Mouse (Mus musculus) fat pad, adult 2 months (tissue): ENCODE results near the gene Csnk2a1.

Source experiments
- DNase-seq: peaks from one replicate; pipeline ENCODE4 v3.0.0-alpha.2; 2011; ENCODE audit warnings: low read depth, low spot score; ENCODE audit errors: extremely low read depth

Csnk2a1 gene

DNA sequence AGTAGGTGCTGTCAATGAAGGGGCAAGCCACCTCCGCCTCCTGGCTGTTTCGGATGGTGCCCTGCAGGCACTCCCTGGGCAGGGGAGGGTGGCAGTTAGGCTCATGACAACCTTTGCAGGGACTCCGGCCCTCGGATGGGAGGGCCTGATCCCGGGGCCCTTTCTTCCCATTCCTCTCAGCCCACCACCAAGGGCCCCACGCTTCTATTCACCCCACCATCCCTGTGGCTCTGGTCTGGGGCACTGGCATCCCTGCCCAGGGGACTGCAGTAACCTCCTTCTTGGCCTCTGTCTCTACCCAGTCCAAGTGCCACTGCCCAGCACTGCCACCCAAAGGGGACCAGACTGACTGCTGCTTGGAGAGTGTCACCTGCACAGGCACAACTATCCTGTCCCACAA, 95.6 kb downstream of the Csnk2a1 start:
- no peak for DNase-seq

DNA sequence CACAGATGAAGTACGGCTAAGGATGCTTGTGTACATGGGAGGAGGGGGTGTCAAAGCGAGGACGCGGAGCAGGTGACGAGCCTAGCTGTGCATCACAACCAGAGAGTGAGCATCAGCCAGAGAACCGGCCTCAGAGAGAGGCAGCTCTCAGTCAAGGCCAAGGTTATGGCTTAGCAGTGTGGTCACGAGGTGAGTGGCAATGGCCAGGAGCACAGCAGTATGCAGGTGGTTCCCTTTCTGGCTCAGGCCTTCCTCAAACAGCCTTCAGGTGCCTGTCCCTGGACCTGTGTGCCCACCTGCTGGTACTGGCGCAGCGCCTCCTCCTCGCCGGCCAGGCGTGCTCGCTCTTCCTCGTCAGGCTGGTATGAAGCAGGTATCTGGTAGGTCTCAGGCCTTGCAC, 97.3 kb downstream of the Csnk2a1 start:
- no peak for DNase-seq

DNA sequence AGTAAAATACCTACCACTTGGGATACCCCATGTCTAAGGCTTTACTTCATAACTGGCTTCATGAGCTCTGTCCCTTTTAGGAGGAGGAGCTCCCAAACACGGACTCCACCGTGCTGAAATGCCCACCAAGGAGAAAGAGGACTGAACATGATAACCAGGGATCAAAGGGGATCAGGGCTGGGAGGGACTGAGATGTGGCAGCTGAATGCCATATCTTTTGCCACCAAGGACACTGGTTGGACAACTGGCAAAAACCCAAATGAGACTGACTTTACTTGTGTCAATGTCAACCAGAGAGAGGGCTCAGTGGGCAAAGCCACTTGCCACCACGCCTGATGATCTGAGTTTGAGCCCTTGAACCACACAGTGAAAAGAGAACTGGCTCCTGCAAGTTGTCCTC, 98.2 kb downstream of the Csnk2a1 start:
- DNase-seq, result no peak

DNA sequence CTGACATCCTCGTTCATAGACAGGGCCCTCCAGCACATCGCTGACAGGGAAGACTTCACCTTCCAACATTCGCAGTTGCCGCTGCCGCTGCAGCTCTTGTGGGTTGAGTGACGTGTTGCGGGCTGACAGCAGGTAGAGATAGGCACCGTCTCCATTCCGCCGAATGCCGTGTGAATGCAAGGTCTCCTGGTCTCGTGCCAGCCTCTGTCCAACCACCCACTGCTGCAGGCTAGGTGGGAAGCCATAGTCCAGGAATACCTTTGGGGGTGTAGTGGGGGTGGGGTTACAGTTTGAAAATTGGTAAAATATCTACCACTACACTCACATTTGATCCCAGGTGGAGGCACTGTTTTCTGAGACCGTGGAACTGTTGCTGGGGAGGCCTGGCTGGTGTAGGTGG, 99.5 kb downstream of the Csnk2a1 start:
- DNase-seq, result no peak

DNA sequence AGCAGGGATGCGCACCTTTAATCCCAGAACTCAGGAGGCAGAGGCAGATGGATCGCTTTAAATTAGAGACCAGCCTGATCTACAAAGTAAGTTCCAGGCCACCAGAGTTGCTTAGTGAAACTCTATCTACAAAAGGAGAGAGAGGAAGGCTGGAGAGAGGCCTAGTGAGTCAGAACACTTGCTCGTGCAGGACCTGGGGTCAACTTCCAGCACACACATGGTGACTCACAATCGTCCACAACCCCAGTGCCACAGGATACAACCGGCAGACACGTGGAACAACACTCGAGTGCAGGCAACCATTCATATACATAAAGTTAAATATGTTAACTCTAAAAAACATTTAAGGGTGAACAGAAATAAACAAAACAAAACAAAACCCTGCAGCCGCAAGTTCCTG, 100.0 kb downstream of the Csnk2a1 start:
- DNase-seq, result no peak

DNA sequence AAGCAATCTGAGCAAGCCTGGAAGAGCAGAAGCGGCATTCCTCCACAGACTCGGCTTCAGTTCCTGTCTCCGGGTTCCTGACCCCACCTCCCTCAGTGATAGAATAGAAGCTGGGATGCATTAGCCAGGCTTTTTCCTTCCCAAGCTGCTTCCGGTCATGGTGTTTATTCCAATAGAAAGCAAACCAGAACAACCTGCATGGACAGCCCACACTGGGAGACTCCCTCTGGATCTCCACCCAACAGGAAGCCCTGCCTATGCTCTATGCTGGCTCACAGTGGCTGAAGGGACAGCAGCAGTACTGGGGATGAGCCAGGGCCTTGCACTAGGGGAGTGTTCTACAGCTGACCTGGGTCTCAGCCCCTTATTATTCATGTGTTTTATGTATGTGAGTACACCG, 101.3 kb downstream of the Csnk2a1 start:
- no peak for DNase-seq

DNA sequence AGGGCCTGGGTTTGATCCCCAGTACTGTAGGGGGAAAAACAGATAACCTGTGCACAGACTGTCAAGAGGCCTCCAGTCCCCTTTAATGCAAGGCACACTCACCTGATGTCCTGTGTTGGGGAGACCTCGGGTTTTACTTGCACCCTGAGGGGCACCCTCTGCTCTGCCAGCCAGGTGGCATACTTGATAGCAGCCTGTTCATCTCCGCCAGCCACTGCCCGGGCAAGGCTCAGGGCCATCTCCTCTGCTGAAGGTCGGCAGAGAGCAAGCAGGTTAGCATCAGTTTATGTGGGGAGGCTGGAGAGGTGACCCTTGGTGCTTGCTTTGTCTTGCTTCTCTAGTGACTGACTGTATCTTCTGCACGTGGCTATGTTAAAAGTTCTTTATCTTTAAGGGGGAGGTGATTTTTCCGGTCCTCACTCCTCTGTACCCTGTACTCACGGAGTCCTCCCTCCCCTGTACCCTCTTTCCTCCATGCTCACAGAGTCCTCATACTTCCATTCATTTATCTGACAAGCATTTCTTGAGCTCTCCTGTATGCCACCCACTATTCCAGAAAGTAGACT, 104.3 kb downstream of the Csnk2a1 start:
- DNase-seq, result no peak
